Mouse (Mus musculus): ENCODE data around the gene Svs6. TPM values are rescaled to one million over a fixed set of nuclear protein-coding genes. Genes with fewer than 3 reads are reported as not detected.
A peak's percentile ranks its signal among the peaks of the same experiment; 100 is the strongest.
"Not testable (repeated sequence)": the region's sequence is repeated elsewhere in the genome, so short reads cannot be mapped to it uniquely, and the experiment has no call there.

Svs6 gene
- polyA plus RNA-seq (2014; fragmentation: Nextera tagmentation; extraction: Ambion mirVana), result not detected in 2 replicates

GRCm38 (mm10) chr2:164316451-164316850 is at the start of gene Svs6:
TSS of gene Svs6 (plus strand) at chr2:164316751.
- not testable (repeated sequence) for H3K9me3 ChIP-seq (ENCODE audit: control insufficient read depth, low read length); H3K9ac ChIP-seq (ENCODE audit: low read depth, low read length); H3K36me3 ChIP-seq (ENCODE audit: control insufficient read depth, insufficient read depth, low read length); ATAC-seq (ENCODE audit: low read depth); H3K4me2 ChIP-seq (ENCODE audit: low read depth, low read length); H3K27me3 ChIP-seq (replicated peaks; ENCODE audit: control insufficient read depth, insufficient read depth, low read length); H3K4me3 ChIP-seq (ENCODE audit: low read depth, low read length); DNase-seq (ENCODE audit: low spot score); H3K27ac ChIP-seq (replicated peaks; ENCODE audit: low read depth, low read length); H3K4me1 ChIP-seq (ENCODE audit: control insufficient read depth, insufficient read depth, low read length)
- 87% methylated on average over 1 of the region's 1 CpGs for WGBS

DNA sequence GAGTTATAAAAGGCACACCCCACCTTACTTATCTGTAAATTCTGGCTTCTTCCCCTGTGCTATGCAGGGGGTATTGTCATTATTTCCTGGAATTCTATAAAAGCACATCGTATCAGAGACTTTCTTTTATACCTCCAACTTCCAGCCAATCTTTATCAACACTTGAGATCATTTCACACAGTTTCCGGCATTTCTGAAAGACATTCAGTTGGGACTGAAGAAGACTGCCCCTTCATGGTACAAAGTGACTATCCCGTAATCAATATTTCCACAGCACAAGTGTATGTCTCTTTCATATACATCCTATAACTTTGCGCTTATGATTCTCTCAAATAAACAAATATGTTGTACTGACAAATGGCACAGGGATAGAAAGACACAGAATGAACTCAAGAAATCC is 38.2 kb upstream of the Svs6 start, which contains the start of gene Svs4:
Svs4 (minus strand) TSS at position 101 of the 400 bp plus-strand sequence.
- Histone ChIP-seq H3K4me3 (ENCODE audit: low read depth, low read length) (no peak within 1 kb of the TSS), H3K27ac (replicated peaks; ENCODE audit: low read depth, low read length) (no peak within 1 kb of the TSS), H3K9ac (ENCODE audit: low read depth, low read length) (no peak within 1 kb of the TSS), H3K27me3 (replicated peaks; ENCODE audit: control insufficient read depth, insufficient read depth, low read length) (no peaks in the 10 kb centered on the region), H3K4me1 (ENCODE audit: control insufficient read depth, insufficient read depth, low read length) (no peaks in the 10 kb centered on the region), H3K36me3 (ENCODE audit: control insufficient read depth, insufficient read depth, low read length) (no peaks in the 10 kb centered on the region), H3K9me3 (ENCODE audit: control insufficient read depth, low read length) (no peaks in the 10 kb centered on the region), H3K4me2 (ENCODE audit: low read depth, low read length) (no peak within 1 kb of the TSS)
- DNase-seq (ENCODE audit: low spot score), result no peak
- 90% methylated on average over 4 of the region's 4 CpGs for WGBS
- no peak for ATAC-seq (ENCODE audit: low read depth)

- H3K4me3 ChIP-seq (ENCODE audit: low read depth, low read length); DNase-seq (ENCODE audit: low spot score); H3K4me1 ChIP-seq (ENCODE audit: control insufficient read depth, insufficient read depth, low read length); H3K27ac ChIP-seq (replicated peaks; ENCODE audit: low read depth, low read length); H3K9ac ChIP-seq (ENCODE audit: low read depth, low read length); H3K4me2 ChIP-seq (ENCODE audit: low read depth, low read length); H3K36me3 ChIP-seq (ENCODE audit: control insufficient read depth, insufficient read depth, low read length); ATAC-seq (ENCODE audit: low read depth); H3K9me3 ChIP-seq (ENCODE audit: control insufficient read depth, low read length); H3K27me3 ChIP-seq (replicated peaks; ENCODE audit: control insufficient read depth, insufficient read depth, low read length): not testable (repeated sequence)
- WGBS, result 76% methylated on average over 1 of the region's 1 CpGs
Measured at GRCm38 (mm10) chr2:164288968-164289367, 27.6 kb upstream of the Svs6 start, which contains the start of gene Svs3a. TSS of gene Svs3a (plus strand) at chr2:164289268.

DNA sequence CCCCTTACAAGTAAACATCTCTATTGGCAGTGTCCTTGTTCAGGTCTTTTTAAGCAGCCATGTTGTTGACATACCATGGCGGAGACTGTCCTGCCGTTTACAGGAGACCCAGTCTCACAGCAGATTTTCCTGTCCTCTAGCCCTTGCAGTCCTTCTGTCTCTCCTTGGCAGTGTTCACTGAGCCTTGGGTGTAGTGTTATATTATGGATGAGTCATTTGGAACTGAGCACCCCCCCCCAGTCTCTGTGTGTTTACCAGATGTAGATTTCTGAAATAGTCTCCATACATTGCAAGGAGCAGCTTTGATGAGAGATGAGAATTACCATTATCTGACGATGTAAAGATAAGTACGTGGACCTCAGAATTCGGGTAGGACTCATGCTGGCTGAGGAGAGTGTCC is 4.0 kb upstream of the Svs6 start:
- Histone ChIP-seq H3K4me1 (ENCODE audit: control insufficient read depth, insufficient read depth, low read length) (no peaks in the 10 kb centered on the region), H3K4me3 (ENCODE audit: low read depth, low read length) (no peak overlapping the region), H3K9ac (ENCODE audit: low read depth, low read length) (no peak overlapping the region), H3K36me3 (ENCODE audit: control insufficient read depth, insufficient read depth, low read length) (no peaks in the 10 kb centered on the region), H3K9me3 (ENCODE audit: control insufficient read depth, low read length) (no peaks in the 10 kb centered on the region), H3K27me3 (replicated peaks; ENCODE audit: control insufficient read depth, insufficient read depth, low read length) (no peaks in the 10 kb centered on the region), H3K27ac (replicated peaks; ENCODE audit: low read depth, low read length) (no peak overlapping the region), H3K4me2 (ENCODE audit: low read depth, low read length) (no peak overlapping the region)
- ATAC-seq (ENCODE audit: low read depth) (no peak), DNase-seq (ENCODE audit: low spot score) (no peak)
- 83% methylated on average over 5 of the region's 5 CpGs for WGBS

DNA sequence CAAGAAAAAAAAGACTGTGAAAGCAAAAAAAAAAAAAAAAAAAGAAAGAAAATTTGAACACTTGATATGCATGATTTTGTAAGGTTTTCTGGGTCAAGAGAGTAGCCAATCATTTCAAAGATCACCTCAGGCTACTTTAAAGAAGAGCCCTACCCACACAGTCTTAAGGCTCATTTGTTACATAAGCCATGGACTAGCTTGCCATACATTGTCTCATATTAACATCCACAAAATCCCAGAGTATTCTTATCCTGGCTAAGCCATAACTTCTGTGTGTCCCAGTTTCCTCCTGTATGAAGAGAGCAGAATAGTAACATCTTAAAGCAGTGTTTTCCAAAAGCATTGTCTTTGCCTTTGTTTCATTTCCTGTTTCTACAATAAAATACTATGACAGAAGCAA is 1.1 kb upstream of the Svs6 start:
- H3K4me1 ChIP-seq (ENCODE audit: control insufficient read depth, insufficient read depth, low read length); DNase-seq (ENCODE audit: low spot score); H3K4me3 ChIP-seq (ENCODE audit: low read depth, low read length); H3K9ac ChIP-seq (ENCODE audit: low read depth, low read length); H3K27me3 ChIP-seq (replicated peaks; ENCODE audit: control insufficient read depth, insufficient read depth, low read length); H3K9me3 ChIP-seq (ENCODE audit: control insufficient read depth, low read length); ATAC-seq (ENCODE audit: low read depth); H3K27ac ChIP-seq (replicated peaks; ENCODE audit: low read depth, low read length); H3K36me3 ChIP-seq (ENCODE audit: control insufficient read depth, insufficient read depth, low read length); H3K4me2 ChIP-seq (ENCODE audit: low read depth, low read length): not testable (repeated sequence)

DNA sequence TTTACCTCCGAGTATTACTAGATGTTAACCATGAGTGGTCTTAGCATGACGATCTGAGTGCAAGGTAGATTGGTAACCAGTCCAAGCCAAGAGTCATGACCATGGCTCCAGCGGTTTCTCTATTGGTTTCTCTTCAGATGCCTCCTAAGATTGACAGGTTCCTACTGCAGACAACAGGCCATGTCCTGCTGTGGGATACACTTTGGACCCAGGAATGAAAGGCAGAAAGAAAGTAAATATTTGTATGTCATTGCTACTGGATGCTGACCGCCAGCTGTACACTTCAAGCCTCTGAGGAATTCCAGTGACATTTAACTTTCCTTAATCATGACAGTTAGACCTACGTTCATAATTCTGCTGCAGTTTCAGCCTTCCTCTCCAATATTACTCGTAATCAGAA is 4.4 kb downstream of the Svs6 start:
- no peaks in the 10 kb centered on the region for H3K4me1 ChIP-seq (ENCODE audit: control insufficient read depth, insufficient read depth, low read length)
- no peak overlapping the region for H3K4me2 ChIP-seq (ENCODE audit: low read depth, low read length)
- H3K4me3 ChIP-seq (ENCODE audit: low read depth, low read length), result no peak overlapping the region
- no peaks in the 10 kb centered on the region for H3K27me3 ChIP-seq (replicated peaks; ENCODE audit: control insufficient read depth, insufficient read depth, low read length)
- H3K9me3 ChIP-seq (ENCODE audit: control insufficient read depth, low read length), result no peaks in the 10 kb centered on the region
- no peak for ATAC-seq (ENCODE audit: low read depth)
- 92% methylated on average over 6 of the region's 6 CpGs for WGBS
- H3K27ac ChIP-seq (replicated peaks; ENCODE audit: low read depth, low read length), result no peak overlapping the region
- no peak overlapping the region for H3K9ac ChIP-seq (ENCODE audit: low read depth, low read length)
- no peaks in the 10 kb centered on the region for H3K36me3 ChIP-seq (ENCODE audit: control insufficient read depth, insufficient read depth, low read length)
- no peak for DNase-seq (ENCODE audit: low spot score)

- not testable (repeated sequence) for DNase-seq (ENCODE audit: low spot score); H3K4me1 ChIP-seq (ENCODE audit: control insufficient read depth, insufficient read depth, low read length)
Measured at GRCm38 (mm10) chr2:164332440-164332839, 15.9 kb downstream of the Svs6 start, which contains the start of gene Svs5. TSS of gene Svs5 (plus strand) at chr2:164332740.

GRCm38 (mm10) chr2:164343732-164344131 is 27.2 kb downstream of the Svs6 start:
- ATAC-seq (ENCODE audit: low read depth); H3K36me3 ChIP-seq (ENCODE audit: control insufficient read depth, insufficient read depth, low read length); H3K4me3 ChIP-seq (ENCODE audit: low read depth, low read length); H3K27ac ChIP-seq (replicated peaks; ENCODE audit: low read depth, low read length); H3K4me1 ChIP-seq (ENCODE audit: control insufficient read depth, insufficient read depth, low read length); H3K9me3 ChIP-seq (ENCODE audit: control insufficient read depth, low read length); H3K4me2 ChIP-seq (ENCODE audit: low read depth, low read length); DNase-seq (ENCODE audit: low spot score); H3K27me3 ChIP-seq (replicated peaks; ENCODE audit: control insufficient read depth, insufficient read depth, low read length); H3K9ac ChIP-seq (ENCODE audit: low read depth, low read length): not testable (repeated sequence)
- 89% methylated on average over 1 of the region's 1 CpGs for WGBS

More at GRCm38 (mm10) chr2:164332440-164332839, 15.9 kb downstream of the Svs6 start, which contains the start of gene Svs5:
- WGBS, result 78% methylated on average over 3 of the region's 3 CpGs
- H3K4me2 ChIP-seq (ENCODE audit: low read depth, low read length); H3K9ac ChIP-seq (ENCODE audit: low read depth, low read length); H3K27ac ChIP-seq (replicated peaks; ENCODE audit: low read depth, low read length); ATAC-seq (ENCODE audit: low read depth); H3K4me3 ChIP-seq (ENCODE audit: low read depth, low read length); H3K27me3 ChIP-seq (replicated peaks; ENCODE audit: control insufficient read depth, insufficient read depth, low read length); H3K36me3 ChIP-seq (ENCODE audit: control insufficient read depth, insufficient read depth, low read length); H3K9me3 ChIP-seq (ENCODE audit: control insufficient read depth, low read length): not testable (repeated sequence)

DNA sequence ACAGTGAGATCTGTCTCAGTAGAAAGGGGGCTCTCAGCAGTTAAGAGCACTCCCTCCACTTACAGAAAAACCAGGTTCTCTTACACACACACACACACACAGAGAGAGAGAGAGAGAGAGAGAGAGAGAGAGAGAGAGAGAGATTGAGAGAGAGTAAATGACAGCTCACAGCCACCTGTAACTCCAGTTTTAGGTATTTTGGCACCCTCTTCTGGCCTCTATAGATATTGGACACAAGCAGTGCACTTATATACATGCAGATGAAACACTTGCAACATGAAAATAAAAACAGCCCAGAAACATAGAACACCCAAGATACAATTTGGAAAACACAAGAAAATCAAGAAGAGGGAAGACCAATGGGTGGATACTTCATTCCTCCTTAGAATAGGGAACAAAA is 31.1 kb downstream of the Svs6 start:
- H3K36me3 ChIP-seq (ENCODE audit: control insufficient read depth, insufficient read depth, low read length); H3K4me1 ChIP-seq (ENCODE audit: control insufficient read depth, insufficient read depth, low read length); H3K27me3 ChIP-seq (replicated peaks; ENCODE audit: control insufficient read depth, insufficient read depth, low read length); H3K27ac ChIP-seq (replicated peaks; ENCODE audit: low read depth, low read length); ATAC-seq (ENCODE audit: low read depth); H3K9ac ChIP-seq (ENCODE audit: low read depth, low read length); H3K4me2 ChIP-seq (ENCODE audit: low read depth, low read length); H3K4me3 ChIP-seq (ENCODE audit: low read depth, low read length): not testable (repeated sequence)
- peak; percentile 10 for DNase-seq (ENCODE audit: low spot score)
- H3K9me3 ChIP-seq (ENCODE audit: control insufficient read depth, low read length), result peaks cover 12% of the 10 kb centered on the region; the same call in 1 of the 2 replicates

Data from embryonic facial prominence, embryonic 14.5 days (tissue).